Mouse (Mus musculus) midbrain, embryonic 16.5 days (tissue): Measurements from ENCODE around the gene Ggps1. TPM values are rescaled to one million over a fixed set of nuclear protein-coding genes. Genes with fewer than 3 reads are reported as not detected.
A peak's percentile ranks its signal among the peaks of the same experiment; 100 is the strongest.

Source experiments
- ATAC-seq: fragments of 200-750 bp; cut with Nextera tagmentation; 2 replicates; pipeline ENCODE4 v1.8.0; 2017; ENCODE audit warnings: moderate TSS enrichment
- H3K27ac ChIP-seq: fragments of 300-500 bp; sonication (generic); 2 replicates; pipeline ENCODE4 v1.5.1; 2014; ENCODE audit warnings: mild to moderate bottlenecking, low read length, mixed read lengths
- H3K27me3 ChIP-seq: fragments of 300-500 bp; sonication (generic); 2 replicates; pipeline ENCODE4 v1.6.1; 2014; ENCODE audit warnings: low read depth, low read length, mixed read lengths; ENCODE audit not compliant: control insufficient read depth, insufficient read depth
- H3K36me3 ChIP-seq: fragments of 300-500 bp; sonication (generic); 2 replicates; pipeline ENCODE4 v1.6.1; 2014; ENCODE audit warnings: mild to moderate bottlenecking, low read length, moderate library complexity, mixed read lengths; ENCODE audit not compliant: control insufficient read depth, insufficient read depth
- H3K4me1 ChIP-seq: fragments of 300-500 bp; sonication (generic); 2 replicates; pipeline ENCODE4 v1.6.1; 2014; ENCODE audit warnings: mild to moderate bottlenecking, low read length, mixed read lengths; ENCODE audit not compliant: control insufficient read depth, insufficient read depth
- H3K4me2 ChIP-seq: fragments of 300-500 bp; sonication (generic); 2 replicates; pipeline ENCODE4 v1.6.1; 2014; ENCODE audit warnings: mild to moderate bottlenecking, low read length, mixed read lengths
- H3K4me3 ChIP-seq: fragments of 300-500 bp; sonication (generic); 2 replicates; pipeline ENCODE4 v1.5.1; 2014; ENCODE audit warnings: low read depth, mild to moderate bottlenecking, low read length, moderate library complexity, mixed read lengths
- H3K9ac ChIP-seq: fragments of 300-500 bp; sonication (generic); 2 replicates; pipeline ENCODE4 v1.6.1; 2014; ENCODE audit warnings: low read depth, low read length, mixed read lengths
- H3K9me3 ChIP-seq: fragments of 300-500 bp; sonication (generic); replicated peaks from 2 replicates; pipeline ENCODE4 v1.6.1; 2014; ENCODE audit warnings: mild to moderate bottlenecking, low read length, mixed read lengths; ENCODE audit not compliant: control insufficient read depth, poor library complexity, severe bottlenecking
- WGBS: fragments of 180-500 bp; shearing (Covaris S2); extraction: QIAGEN DNeasy Blood & Tissue Kit; methylation state at CpG from one replicate; pipeline ENCODE4 v1.1.7; 2014; 5-methylcytosine and 5-hydroxymethylcytosine counted together
- polyA plus RNA-seq: library from polyadenylated mRNA; unstranded; fragments of >200 nt; fragmentation: Nextera tagmentation; extraction: Ambion mirVana; gene quantifications from 2 replicates; pipeline ENCODE4 v1.2.1, GENCODE M21; 2015

The Ggps1 gene
- polyA plus RNA-seq, 1 experiment from 2014 or later: 80.6 TPM

- WGBS: 69% methylated on average over 1 of the region's 1 CpGs
- H3K9ac ChIP-seq: no peak overlapping the region
- no peak overlapping the region for H3K4me2 ChIP-seq
- peaks cover 34% of the 10 kb centered on the region for H3K4me1 ChIP-seq
- H3K27ac ChIP-seq: no peak overlapping the region
- no peaks in the 10 kb centered on the region for H3K36me3 ChIP-seq
- no peaks in the 10 kb centered on the region for H3K9me3 ChIP-seq
- H3K4me3 ChIP-seq: no peak overlapping the region
- no peak for ATAC-seq
- H3K27me3 ChIP-seq: no peaks in the 10 kb centered on the region
Observed at GRCm38 (mm10) chr13:14065701-14066100, 2.4 kb upstream of the Ggps1 start.

GRCm38 (mm10) chr13:14065028-14065380, 1.7 kb upstream of the Ggps1 start:
- Histone ChIP-seq H3K4me1 (peaks cover 36% of the 10 kb centered on the region), H3K27ac (peak overlapping the region; percentile 97; the same call in 1 of the 2 replicates), H3K4me3 (peak overlapping the region; percentile 99), H3K36me3 (no peaks in the 10 kb centered on the region), H3K4me2 (peak overlapping the region; percentile 81), H3K9ac (peak overlapping the region; percentile 99), H3K27me3 (no peaks in the 10 kb centered on the region), H3K9me3 (no peaks in the 10 kb centered on the region)
- 11% methylated on average over 9 of the region's 9 CpGs for WGBS
- ATAC-seq: no peak

GRCm38 (mm10) chr13:14064341-14065027, 1.2 kb upstream of the Ggps1 start:
- H3K4me3 ChIP-seq: peak overlapping the region; percentile 99
- peak; percentile 4; the same call in 1 of the 2 replicates for ATAC-seq
- peak overlapping the region; percentile 81 for H3K4me2 ChIP-seq
- peak overlapping the region; percentile 99 for H3K9ac ChIP-seq
- peak overlapping the region; percentile 97 for H3K27ac ChIP-seq
- no peaks in the 10 kb centered on the region for H3K27me3 ChIP-seq
- peaks cover 37% of the 10 kb centered on the region for H3K4me1 ChIP-seq
- 1% methylated on average over 48 of the region's 65 CpGs for whole genome bisulfite sequencing
- no peaks in the 10 kb centered on the region for H3K9me3 ChIP-seq
- no peaks in the 10 kb centered on the region for H3K36me3 ChIP-seq

GRCm38 (mm10) chr13:14063942-14064271, 619 bp upstream of the Ggps1 start:
- H3K27ac ChIP-seq: peak overlapping the region; percentile 97
- H3K4me3 ChIP-seq: peak overlapping the region; percentile 99
- no peaks in the 10 kb centered on the region for H3K27me3 ChIP-seq
- H3K9me3 ChIP-seq: no peaks in the 10 kb centered on the region
- ATAC-seq: peak; percentile 44
- WGBS: 0% methylated on average over 13 of the region's 31 CpGs
- peak overlapping the region; percentile 81; the same call in 1 of the 2 replicates for H3K4me2 ChIP-seq
- H3K36me3 ChIP-seq: 0 out of 2 replicates have a peak, but pooled peaks cover under 1% of the 10 kb centered on the region
- peak overlapping the region; percentile 99 for H3K9ac ChIP-seq
- peaks cover 37% of the 10 kb centered on the region for H3K4me1 ChIP-seq

- H3K9ac ChIP-seq: peak overlapping the region; percentile 79
- H3K4me2 ChIP-seq: peak overlapping the region; percentile 66
- H3K27ac ChIP-seq: peak overlapping the region; percentile 90
- peaks cover 32% of the 10 kb centered on the region for H3K4me1 ChIP-seq
- H3K9me3 ChIP-seq: no peaks in the 10 kb centered on the region
- H3K36me3 ChIP-seq: 0 out of 2 replicates have a peak, but pooled peaks cover 3% of the 10 kb centered on the region
- 7% methylated on average over 11 of the region's 11 CpGs for WGBS
- peak overlapping the region; percentile 99 for H3K4me3 ChIP-seq
- H3K27me3 ChIP-seq: no peaks in the 10 kb centered on the region
- ATAC-seq: no peak
Observed at GRCm38 (mm10) chr13:14062209-14063012, 877 bp downstream of the Ggps1 start.

GRCm38 (mm10) chr13:14059582-14059981, 3.7 kb downstream of the Ggps1 start:
- H3K4me2 ChIP-seq: no peak overlapping the region
- no peaks in the 10 kb centered on the region for H3K27me3 ChIP-seq

GRCm38 (mm10) chr13:14056801-14057200, 6.5 kb downstream of the Ggps1 start:
- no peak for ATAC-seq
- Histone ChIP-seq H3K4me3 (no peak overlapping the region), H3K27ac (no peak overlapping the region), H3K9me3 (no peaks in the 10 kb centered on the region), H3K4me2 (no peak overlapping the region), H3K9ac (no peak overlapping the region), H3K36me3 (peaks cover 24% of the 10 kb centered on the region), H3K4me1 (peaks cover 11% of the 10 kb centered on the region), H3K27me3 (no peaks in the 10 kb centered on the region)
- 93% methylated on average over 3 of the region's 3 CpGs for WGBS

More at GRCm38 (mm10) chr13:14059582-14059981, 3.7 kb downstream of the Ggps1 start:
- H3K36me3 ChIP-seq: peaks cover 10% of the 10 kb centered on the region
- no peak overlapping the region for H3K27ac ChIP-seq
- no peaks in the 10 kb centered on the region for H3K9me3 ChIP-seq
- no peak overlapping the region for H3K4me3 ChIP-seq
- H3K9ac ChIP-seq: no peak overlapping the region
- ATAC-seq: no peak
- peaks cover 17% of the 10 kb centered on the region for H3K4me1 ChIP-seq

GRCm38 (mm10) chr13:14049878-14050277, 13.4 kb downstream of the Ggps1 start:
- H3K27me3 ChIP-seq: no peaks in the 10 kb centered on the region
- H3K36me3 ChIP-seq: peaks cover 28% of the 10 kb centered on the region
- H3K9me3 ChIP-seq: no peaks in the 10 kb centered on the region
- H3K9ac ChIP-seq: no peak overlapping the region
- ATAC-seq: no peak
- no peaks in the 10 kb centered on the region for H3K4me1 ChIP-seq
- H3K4me3 ChIP-seq: no peak overlapping the region
- WGBS: 91% methylated on average over 1 of the region's 1 CpGs
- no peak overlapping the region for H3K27ac ChIP-seq
- no peak overlapping the region for H3K4me2 ChIP-seq

GRCm38 (mm10) chr13:14044521-14044920, 18.8 kb downstream of the Ggps1 start:
- Histone ChIP-seq H3K9me3 (no peaks in the 10 kb centered on the region), H3K27ac (no peak overlapping the region), H3K27me3 (no peaks in the 10 kb centered on the region), H3K36me3 (peaks cover 7% of the 10 kb centered on the region; the same call in 1 of the 2 replicates), H3K9ac (no peak overlapping the region), H3K4me3 (no peak overlapping the region), H3K4me2 (no peak overlapping the region), H3K4me1 (peaks cover 6% of the 10 kb centered on the region)
- ATAC-seq: no peak
- WGBS: 74% methylated on average over 2 of the region's 2 CpGs
